Mouse (Mus musculus) hindbrain, embryonic 15.5 days (tissue): ENCODE measurements around the gene Defa21. TPM values are rescaled to one million over a fixed set of nuclear protein-coding genes. Genes with fewer than 3 reads are reported as not detected.
"Not testable (repeated sequence)": the region's sequence is repeated elsewhere in the genome, so short reads cannot be mapped to it uniquely, and the experiment has no call there.

ENCODE experiments used
- ATAC-seq: fragments of 200-750 bp; cut with Nextera tagmentation; 2 replicates; pipeline ENCODE4 v1.8.0; 2017; ENCODE audit warnings: low read depth, moderate number of reproducible peaks, moderate TSS enrichment; ENCODE audit not compliant: low FRiP score
- H3K27ac ChIP-seq: fragments of 300-500 bp; sonication (generic); replicated peaks from 2 replicates; pipeline ENCODE4 v1.5.1; 2015; ENCODE audit warnings: mild to moderate bottlenecking, inconsistent platforms
- H3K27me3 ChIP-seq: fragments of 300-500 bp; sonication (generic); 2 replicates; pipeline ENCODE4 v1.6.1; 2015; ENCODE audit warnings: control low read depth, inconsistent platforms
- H3K36me3 ChIP-seq: fragments of 300-500 bp; sonication (generic); 2 replicates; pipeline ENCODE4 v1.6.1; 2015; ENCODE audit warnings: control low read depth, inconsistent platforms
- H3K4me1 ChIP-seq: fragments of 300-500 bp; sonication (generic); replicated peaks from 2 replicates; pipeline ENCODE4 v1.6.1; 2015; ENCODE audit warnings: control low read depth, inconsistent platforms
- H3K4me2 ChIP-seq: fragments of 300-500 bp; sonication (generic); 2 replicates; pipeline ENCODE4 v1.6.1; 2015; ENCODE audit warnings: moderate library complexity, mild to moderate bottlenecking, inconsistent platforms
- H3K4me3 ChIP-seq: fragments of 300-500 bp; sonication (generic); 2 replicates; pipeline ENCODE4 v1.5.1; 2015; ENCODE audit warnings: mild to moderate bottlenecking, inconsistent platforms
- H3K9ac ChIP-seq: fragments of 300-500 bp; sonication (generic); 2 replicates; pipeline ENCODE4 v1.6.1; 2015; ENCODE audit warnings: inconsistent platforms
- H3K9me3 ChIP-seq: fragments of 300-500 bp; sonication (generic); 2 replicates; pipeline ENCODE4 v1.6.1; 2016; ENCODE audit warnings: control low read depth, inconsistent platforms
- WGBS: fragments of 180-500 bp; shearing (Covaris S2); methylation state at CpG from one replicate; pipeline ENCODE4 v1.1.7; 2015; 5-methylcytosine and 5-hydroxymethylcytosine counted together
- polyA plus RNA-seq: library from polyadenylated mRNA; unstranded; fragments of >200 nt; fragmentation: Nextera tagmentation; extraction: Ambion mirVana; gene quantifications from 2 replicates; pipeline ENCODE4 v1.2.1, GENCODE M21; 2015

Gene Defa21
- polyA plus RNA-seq = not detected in 2 replicates

DNA sequence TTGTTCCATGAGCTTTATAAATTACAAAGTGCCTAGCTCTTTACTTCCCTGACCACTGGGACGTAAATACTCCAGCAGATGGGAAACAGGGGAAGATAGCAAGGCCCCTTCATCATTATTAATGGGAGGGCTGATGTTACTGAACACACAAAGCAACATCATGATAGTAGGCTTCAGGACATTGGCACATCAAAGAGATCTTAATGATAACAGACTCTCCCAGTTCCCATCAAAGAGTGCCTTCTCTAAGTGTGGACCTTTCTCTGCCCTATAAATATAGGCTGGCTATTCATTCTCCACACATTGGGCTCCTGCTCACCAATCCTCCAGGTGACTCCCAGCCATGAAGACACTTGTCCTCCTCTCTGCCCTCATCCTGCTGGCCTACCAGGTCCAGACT lies at the start of gene Defa21:
Defa21 (plus strand) TSS at position 301 of the 400 bp plus-strand sequence.
- not testable (repeated sequence) for H3K9ac ChIP-seq, H3K4me2 ChIP-seq, H3K36me3 ChIP-seq, H3K27me3 ChIP-seq, H3K27ac ChIP-seq, H3K9me3 ChIP-seq, H3K4me3 ChIP-seq, H3K4me1 ChIP-seq, ATAC-seq
- WGBS = no CpG with 5 or more reads among the region's 1 CpGs

DNA sequence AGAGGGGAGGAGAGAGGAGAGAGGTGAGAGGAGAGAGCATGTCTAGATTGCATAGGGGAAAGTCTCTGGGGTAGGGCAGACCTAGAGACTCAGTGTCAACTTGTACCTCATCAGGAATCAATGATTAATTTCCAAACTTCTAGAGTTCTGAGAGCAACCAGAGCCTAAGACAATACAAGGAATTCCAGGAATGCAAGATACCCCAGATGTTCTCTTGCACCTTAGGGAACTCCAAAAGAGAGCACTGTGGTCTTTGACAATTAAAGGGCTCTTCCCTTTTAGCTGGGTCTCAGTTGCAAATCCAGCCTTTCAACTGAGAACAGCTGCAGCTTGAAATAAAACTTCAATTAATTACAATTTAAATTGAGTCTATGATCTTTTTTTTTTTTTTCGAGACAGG lies 45.5 kb upstream of the Defa21 start:
- H3K4me3 ChIP-seq = no peak overlapping the region
- no peaks in the 10 kb centered on the region for H3K36me3 ChIP-seq
- 54% methylated on average over 1 of the region's 1 CpGs for WGBS
- no peaks in the 10 kb centered on the region for H3K27me3 ChIP-seq
- ATAC-seq = no peak
- H3K4me1 ChIP-seq = no peaks in the 10 kb centered on the region
- 0 out of 2 replicates have a peak, but pooled peaks cover 7% of the 10 kb centered on the region for H3K9me3 ChIP-seq
- H3K4me2 ChIP-seq = no peak overlapping the region
- no peak overlapping the region for H3K9ac ChIP-seq
- H3K27ac ChIP-seq = no peak overlapping the region

DNA sequence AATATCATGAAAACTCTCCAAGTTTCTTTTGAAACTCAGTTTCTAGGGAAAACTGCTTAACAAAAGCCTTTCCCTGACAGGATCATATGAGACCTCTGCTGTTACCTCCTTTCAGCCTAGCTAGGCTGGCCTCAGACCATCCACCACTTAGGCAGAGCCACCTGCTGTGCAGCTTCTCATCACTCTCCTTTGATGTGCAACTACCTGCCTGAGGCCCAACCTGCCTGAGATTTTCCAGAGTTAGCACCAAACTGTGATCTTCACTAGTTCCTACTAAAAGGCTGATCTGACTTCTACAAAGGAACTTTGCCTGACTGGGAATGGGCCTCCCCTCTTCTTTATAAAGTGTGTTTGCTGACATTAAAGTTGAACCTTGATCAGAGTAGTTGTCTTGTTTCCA lies 31.3 kb upstream of the Defa21 start:
- not testable (repeated sequence) for H3K27ac ChIP-seq, H3K36me3 ChIP-seq, H3K9ac ChIP-seq, H3K4me1 ChIP-seq, H3K27me3 ChIP-seq, ATAC-seq, H3K4me3 ChIP-seq, H3K4me2 ChIP-seq, H3K9me3 ChIP-seq

DNA sequence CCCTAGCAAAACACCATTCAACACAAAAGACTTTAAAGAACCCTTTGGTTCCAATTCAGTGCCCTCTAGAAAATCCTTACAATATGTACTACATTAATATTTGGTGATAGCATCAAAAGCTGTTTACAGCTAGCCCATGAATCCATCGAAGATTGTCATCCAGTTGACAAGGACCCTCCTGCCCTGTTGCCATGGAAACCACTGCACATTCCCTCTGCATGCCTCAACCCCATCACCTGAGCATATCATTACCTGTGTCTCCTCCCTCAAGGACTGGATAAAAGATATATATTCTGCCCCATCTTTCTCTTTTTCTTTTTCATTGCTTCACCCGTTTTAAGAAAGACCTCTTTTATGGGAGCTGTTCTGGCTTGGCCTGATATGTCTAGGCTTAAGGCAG lies 28.6 kb upstream of the Defa21 start:
- Histone ChIP-seq H3K4me1 (no peaks in the 10 kb centered on the region), H3K36me3 (no peaks in the 10 kb centered on the region), H3K9me3 (no peaks in the 10 kb centered on the region), H3K9ac (no peak overlapping the region), H3K4me3 (no peak overlapping the region), H3K27me3 (no peaks in the 10 kb centered on the region), H3K4me2 (no peak overlapping the region), H3K27ac (no peak overlapping the region)
- ATAC-seq = no peak
- 87% methylated on average over 2 of the region's 2 CpGs for WGBS

DNA sequence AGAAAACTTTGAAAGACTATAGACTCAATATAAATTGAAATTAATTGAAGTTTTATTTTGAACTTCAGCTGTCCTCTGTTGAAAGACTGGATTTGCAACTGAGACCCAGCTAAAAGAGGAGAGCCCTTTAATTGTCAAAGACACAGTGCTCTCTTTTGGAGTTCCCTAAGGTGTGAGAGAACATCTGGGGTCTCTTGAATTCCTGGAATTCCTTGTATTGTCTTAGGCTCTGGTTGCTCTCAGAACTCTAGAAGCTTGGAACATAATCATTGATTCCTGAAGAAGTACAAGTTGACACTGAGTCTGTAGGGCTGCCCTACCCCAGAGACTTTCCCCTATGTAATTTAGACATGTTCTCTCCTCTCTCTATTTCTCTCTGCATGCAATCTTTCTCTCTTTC lies 28.1 kb upstream of the Defa21 start:
- ATAC-seq = no peak
- Histone ChIP-seq H3K27ac (no peak overlapping the region), H3K4me2 (no peak overlapping the region), H3K4me3 (no peak overlapping the region), H3K27me3 (no peaks in the 10 kb centered on the region), H3K9ac (no peak overlapping the region), H3K36me3 (no peaks in the 10 kb centered on the region), H3K9me3 (no peaks in the 10 kb centered on the region), H3K4me1 (no peaks in the 10 kb centered on the region)

DNA sequence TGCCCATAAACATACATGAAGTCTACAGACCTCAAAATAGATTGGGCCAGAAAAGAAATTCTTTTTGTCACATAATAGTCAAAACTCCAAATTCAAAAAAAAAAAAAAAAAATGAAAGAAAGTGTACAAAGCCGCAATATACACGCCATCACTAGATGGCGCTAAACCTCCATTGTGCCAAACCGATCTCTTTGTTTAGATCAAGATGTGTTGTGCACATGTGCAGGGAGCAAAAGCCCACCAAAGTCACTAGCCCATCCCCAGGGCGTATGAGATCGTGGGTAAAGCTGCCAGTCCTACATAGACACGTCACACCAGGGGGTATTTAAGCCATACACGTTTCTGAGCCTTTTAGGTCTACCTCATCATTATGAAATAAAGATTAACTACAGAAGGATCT lies 24.2 kb upstream of the Defa21 start:
- 0 out of 2 replicates have a peak, but pooled peaks cover 6% of the 10 kb centered on the region for H3K9me3 ChIP-seq
- no peak overlapping the region for H3K27ac ChIP-seq
- H3K4me3 ChIP-seq = no peak overlapping the region
- no peak for ATAC-seq
- no peak overlapping the region for H3K9ac ChIP-seq
- no peaks in the 10 kb centered on the region for H3K4me1 ChIP-seq
- no peaks in the 10 kb centered on the region for H3K27me3 ChIP-seq
- WGBS = 47% methylated on average over 8 of the region's 8 CpGs
- no peak overlapping the region for H3K4me2 ChIP-seq
- H3K36me3 ChIP-seq = no peaks in the 10 kb centered on the region

DNA sequence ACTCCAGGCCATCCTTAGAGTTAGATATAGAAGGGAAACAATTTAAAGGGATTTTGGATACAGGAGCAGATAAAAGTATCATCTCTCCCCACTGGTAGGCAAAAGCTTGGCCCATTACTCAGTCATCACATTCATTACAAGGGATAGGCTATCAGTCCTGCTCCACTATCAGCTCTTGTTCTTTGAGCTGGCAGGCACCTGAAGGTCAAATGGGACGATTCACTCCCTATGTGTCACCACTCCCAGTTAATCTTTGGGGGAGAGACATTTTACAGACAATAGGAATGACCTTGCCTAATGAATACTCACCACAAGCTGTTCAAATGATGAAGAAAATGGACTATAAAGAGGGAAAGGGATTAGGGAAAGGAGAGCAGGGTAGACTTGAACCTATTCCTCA lies 18.5 kb upstream of the Defa21 start:
- no peaks in the 10 kb centered on the region for H3K4me1 ChIP-seq
- H3K27me3 ChIP-seq = no peaks in the 10 kb centered on the region
- H3K4me3 ChIP-seq = no peak overlapping the region
- WGBS = 40% methylated on average over 1 of the region's 1 CpGs
- 0 out of 2 replicates have a peak, but pooled peaks cover 6% of the 10 kb centered on the region for H3K9me3 ChIP-seq
- no peaks in the 10 kb centered on the region for H3K36me3 ChIP-seq
- H3K4me2 ChIP-seq = no peak overlapping the region
- ATAC-seq = no peak
- H3K9ac ChIP-seq = no peak overlapping the region
- H3K27ac ChIP-seq = no peak overlapping the region

DNA sequence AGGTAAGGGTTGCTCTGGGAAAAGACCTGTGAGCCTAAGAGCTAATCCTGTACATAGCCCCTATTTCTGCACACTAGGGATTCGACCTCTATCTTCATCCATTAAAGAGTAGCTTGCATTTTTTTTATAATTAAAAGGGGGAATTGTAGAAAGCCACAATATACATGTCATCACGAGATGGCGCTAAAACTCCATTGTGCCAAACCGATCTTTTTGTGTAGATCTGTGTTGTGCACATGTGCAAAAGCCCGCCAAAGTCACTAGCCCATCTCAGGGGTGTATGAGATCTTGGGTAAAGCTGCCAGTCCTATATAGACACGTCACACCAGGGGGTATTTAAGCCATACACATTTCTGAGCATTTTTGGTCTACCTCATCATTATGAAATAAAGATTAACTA lies 16.8 kb upstream of the Defa21 start:
- H3K9me3 ChIP-seq, H3K36me3 ChIP-seq, H3K4me3 ChIP-seq, H3K27ac ChIP-seq, H3K4me2 ChIP-seq, ATAC-seq, H3K9ac ChIP-seq, H3K4me1 ChIP-seq, H3K27me3 ChIP-seq: not testable (repeated sequence)
- whole genome bisulfite sequencing = 51% methylated on average over 6 of the region's 6 CpGs

DNA sequence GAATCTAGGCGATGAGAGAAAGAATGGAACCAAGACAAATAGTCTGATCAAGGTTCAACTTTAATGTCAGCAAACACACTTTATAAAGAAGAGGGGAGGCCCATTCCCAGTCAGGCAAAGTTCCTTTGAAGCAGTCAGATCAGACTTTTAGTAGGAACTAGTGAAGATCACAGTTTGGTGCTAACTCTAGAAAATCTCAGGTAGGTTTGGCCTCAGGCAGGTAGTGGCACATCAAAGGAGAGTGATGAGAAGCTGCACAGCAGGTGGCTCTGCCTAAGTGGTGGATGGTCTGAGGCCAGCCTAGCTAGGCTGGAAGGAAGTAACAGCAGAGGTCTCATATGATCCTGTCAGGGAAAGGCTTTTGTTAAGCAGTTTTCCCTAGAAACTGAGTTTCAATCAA lies 14.8 kb upstream of the Defa21 start:
- not testable (repeated sequence) for H3K4me2 ChIP-seq, H3K4me1 ChIP-seq, H3K27me3 ChIP-seq, ATAC-seq, H3K9ac ChIP-seq, H3K36me3 ChIP-seq, H3K9me3 ChIP-seq, H3K4me3 ChIP-seq, H3K27ac ChIP-seq
- WGBS = 71% methylated on average over 1 of the region's 1 CpGs

DNA sequence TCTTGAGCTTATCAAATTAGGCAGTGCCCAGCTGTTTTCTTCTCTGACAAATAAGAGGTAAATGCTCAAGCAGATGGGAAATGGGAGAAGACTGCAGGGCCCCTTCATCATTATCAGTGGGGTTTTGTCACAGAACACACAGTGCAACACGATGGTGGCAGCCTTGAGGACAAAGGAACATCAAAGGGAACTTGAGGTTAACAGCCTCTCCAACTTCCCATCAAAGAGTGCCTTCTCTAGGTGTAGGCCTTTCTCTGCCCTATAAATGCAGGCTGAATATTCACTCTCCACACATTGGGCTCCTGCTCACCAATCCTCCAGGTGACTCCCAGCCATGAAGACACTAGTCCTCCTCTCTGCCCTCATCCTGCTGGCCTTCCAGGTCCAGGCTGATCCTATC lies 29.4 kb downstream of the Defa21 start, which contains the start of gene Defa23:
Defa23 (plus strand) TSS at position 301 of the 400 bp plus-strand sequence.
- not testable (repeated sequence) for ATAC-seq, H3K4me2 ChIP-seq, H3K9me3 ChIP-seq, H3K4me1 ChIP-seq, H3K36me3 ChIP-seq, H3K9ac ChIP-seq, H3K27ac ChIP-seq, H3K27me3 ChIP-seq, H3K4me3 ChIP-seq
- no CpG with 5 or more reads among the region's 1 CpGs for WGBS

DNA sequence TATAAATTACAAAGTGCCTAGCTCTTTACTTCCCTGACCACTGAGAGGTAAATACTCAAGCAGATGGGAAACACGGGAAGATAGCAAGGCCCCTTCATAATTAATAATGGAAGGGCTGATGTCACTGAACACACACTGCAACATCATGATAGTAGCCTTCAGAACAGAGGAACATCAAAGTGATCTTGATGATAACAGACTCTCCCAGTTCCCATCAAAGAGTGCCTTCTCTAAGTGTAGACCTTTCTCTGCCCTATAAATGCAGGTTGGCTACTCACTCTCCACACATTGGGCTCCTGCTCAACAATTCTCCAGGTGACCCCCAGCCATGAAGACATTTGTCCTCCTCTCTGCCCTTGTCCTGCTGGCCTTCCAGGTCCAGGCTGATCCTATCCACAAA lies 39.4 kb downstream of the Defa21 start, which contains the start of gene Defa35:
Defa35 (plus strand) TSS at position 301 of the 400 bp plus-strand sequence.
- WGBS = 80% methylated on average over 1 of the region's 1 CpGs
- not testable (repeated sequence) for H3K9ac ChIP-seq, H3K4me2 ChIP-seq, H3K36me3 ChIP-seq, H3K9me3 ChIP-seq, H3K4me1 ChIP-seq, H3K27ac ChIP-seq, H3K27me3 ChIP-seq, H3K4me3 ChIP-seq, ATAC-seq
